Comparison of ENCODE assay signal across 8 mouse cellular contexts in genomic region chr10:93425665-93426064, GRCm38 (mm10). TPM values are rescaled to one million over a fixed set of nuclear protein-coding genes. Genes with fewer than 3 reads are reported as not detected.
DNase-seq lines count a peak whose midpoint lies in the region; ATAC-seq and TF ChIP-seq lines count a peak whose summit lies in the region.

No protein-coding gene starts in this region.

- H3K4me3 ChIP-seq in cortical plate, adult 2 months (ENCODE audit: insufficient read depth, low read length), result no peak overlapping the region

- H3K27ac ChIP-seq in cortical plate, adult 2 months (ENCODE audit: insufficient read depth, low read length), result no peak overlapping the region

- peak; percentile 68 to 94 for DNase-seq in adrenal gland, adult (ENCODE audit: inconsistent age in 2 of 2, low spot score in 1 of 2)
- DNase-seq in gastrocnemius, postnatal 10 days, result peak; percentile 79
- peak; percentile 93 for DNase-seq in induced T-regulatory cell, adult 2 months (ENCODE audit: low read depth)
- DNase-seq in left cerebral cortex, adult 8-10 months (ENCODE audit: low spot score in 2 of 2), result peak; percentile 51 to 63
- DNase-seq in right cerebral cortex, postnatal 36 days (ENCODE audit: low spot score in 2 of 2), result peak; percentile 64 to 73
- peak; percentile 65 for DNase-seq in yolk sac, embryonic 10.5 days (ENCODE audit: low spot score)

- TF ChIP-seq CTCF in cortical plate, adult 2 months (IDR thresholded peaks at IDR 0.05; ENCODE audit: extremely low read depth, insufficient read depth, low read length), result peak; percentile 98

- no peaks in the 10 kb centered on the region for H3K4me1 ChIP-seq in cortical plate, adult 2 months (ENCODE audit: control insufficient read depth, insufficient read depth, low read length)

- TF ChIP-seq POLR2A in cortical plate, adult 2 months (IDR thresholded peaks at IDR 0.05; ENCODE audit: extremely low read depth, insufficient read depth, low read length), result no peak

- peak; percentile 69 for ATAC-seq in megakaryocyte progenitor cell, adult 5-6 weeks (replicated peaks; ENCODE audit: poor library complexity)

RNA-seq across cellular contexts. Expression of gene Lta4h, which starts 27.5 kb away (rescaled TPM):
- 58.3 and 59.6 TPM in 2 replicates for polyA plus RNA-seq in cortical plate, adult 2 months (2012; rRNA removed)
- total RNA-seq in gastrocnemius, postnatal 10 days (2021), result 10 to 100 TPM; 38.5 to 46.5 TPM
- 10 to 100 TPM; 59.6 to 70.9 (median 63.2) TPM for total RNA-seq in left cerebral cortex, adult 8-10 months (2022)
- total RNA-seq in megakaryocyte progenitor cell, adult 5-6 weeks (2015), result 1,064 and 1,073 TPM in 2 replicates
- total RNA-seq in megakaryocyte progenitor cell, adult 5-6 weeks (2017), result 756 and 853 TPM in 2 replicates

Comparison
In these comparisons a context has a peak if more than half of its experiments do, and no peak if none do; other contexts are left out.
1. RNA of gene Lta4h, which starts 27.5 kb away (total RNA-seq): 756 to 1,073 TPM in megakaryocyte progenitor cell, adult 5-6 weeks; 59.6 to 70.9 TPM in left cerebral cortex, adult 8-10 months and 38.5 to 46.5 TPM in gastrocnemius, postnatal 10 days; every median in the first group is over 10 times any median in the second.
2. Peak in every context shown above with its lines, with median percentiles within 50 percentile points of each other: DNase-seq.